Mouse (Mus musculus): Measurements from ENCODE around the gene Chst3. TPM values are rescaled to one million over a fixed set of nuclear protein-coding genes. Genes with fewer than 3 reads are reported as not detected.
A peak's percentile ranks its signal among the peaks of the same experiment; 100 is the strongest.
"Not testable (repeated sequence)": the region's sequence is repeated elsewhere in the genome, so short reads cannot be mapped to it uniquely, and the experiment has no call there.

Chst3 gene
- polyA plus RNA-seq, 1 experiment from 2014 or later = 3.2 TPM

GRCm38 (mm10) chr10:60257261-60257825 is 38.3 kb upstream of the Chst3 start:
- ATAC-seq (replicated peaks; ENCODE audit: low FRiP score) = no peak
- Histone ChIP-seq H3K27me3 (ENCODE audit: control insufficient read depth, insufficient read depth, low read length) (no peaks in the 10 kb centered on the region), H3K4me1 (replicated peaks; ENCODE audit: control insufficient read depth, insufficient read depth, low read length) (no peaks in the 10 kb centered on the region), H3K4me2 (ENCODE audit: low read depth, low read length, severe bottlenecking) (no peak overlapping the region), H3K36me3 (ENCODE audit: control insufficient read depth, insufficient read depth, low read length) (no peaks in the 10 kb centered on the region), H3K9me3 (ENCODE audit: control insufficient read depth, low read length) (no peaks in the 10 kb centered on the region), H3K4me3 (ENCODE audit: low read depth, low read length) (no peak overlapping the region), H3K27ac (ENCODE audit: low read depth, low read length) (no peak overlapping the region), H3K9ac (ENCODE audit: low read length) (no peak overlapping the region)
- no peak for DNase-seq (ENCODE audit: low spot score)
- WGBS = 58% methylated on average over 16 of the region's 16 CpGs

DNA sequence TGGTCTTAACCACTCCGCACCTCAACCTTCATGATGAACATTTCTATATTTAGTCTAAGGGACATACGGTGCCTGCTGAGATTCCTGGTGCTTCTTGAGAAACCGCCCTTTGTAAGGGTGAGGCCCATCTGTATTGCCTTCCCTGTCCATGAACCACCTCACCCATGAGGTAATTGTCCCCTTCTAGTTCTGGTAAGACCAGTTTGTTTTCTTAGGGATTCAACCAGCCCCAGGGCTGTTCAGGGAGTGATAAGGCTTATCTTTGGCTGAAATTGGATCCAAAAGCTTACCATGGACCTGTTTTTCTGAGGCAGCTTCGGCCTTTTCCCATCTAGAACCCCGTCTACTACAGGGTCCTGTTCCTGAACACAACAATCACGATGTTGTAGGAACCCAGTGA is 37.0 kb upstream of the Chst3 start:
- Histone ChIP-seq H3K9me3 (ENCODE audit: control insufficient read depth, low read length) (no peaks in the 10 kb centered on the region), H3K4me3 (ENCODE audit: low read depth, low read length) (no peak overlapping the region), H3K4me1 (replicated peaks; ENCODE audit: control insufficient read depth, insufficient read depth, low read length) (no peaks in the 10 kb centered on the region), H3K9ac (ENCODE audit: low read length) (no peak overlapping the region), H3K4me2 (ENCODE audit: low read depth, low read length, severe bottlenecking) (no peak overlapping the region), H3K27me3 (ENCODE audit: control insufficient read depth, insufficient read depth, low read length) (no peaks in the 10 kb centered on the region), H3K36me3 (ENCODE audit: control insufficient read depth, insufficient read depth, low read length) (no peaks in the 10 kb centered on the region), H3K27ac (ENCODE audit: low read depth, low read length) (no peak overlapping the region)
- WGBS = 84% methylated on average over 6 of the region's 6 CpGs
- ATAC-seq (replicated peaks; ENCODE audit: low FRiP score) (no peak), DNase-seq (ENCODE audit: low spot score) (no peak)

DNA sequence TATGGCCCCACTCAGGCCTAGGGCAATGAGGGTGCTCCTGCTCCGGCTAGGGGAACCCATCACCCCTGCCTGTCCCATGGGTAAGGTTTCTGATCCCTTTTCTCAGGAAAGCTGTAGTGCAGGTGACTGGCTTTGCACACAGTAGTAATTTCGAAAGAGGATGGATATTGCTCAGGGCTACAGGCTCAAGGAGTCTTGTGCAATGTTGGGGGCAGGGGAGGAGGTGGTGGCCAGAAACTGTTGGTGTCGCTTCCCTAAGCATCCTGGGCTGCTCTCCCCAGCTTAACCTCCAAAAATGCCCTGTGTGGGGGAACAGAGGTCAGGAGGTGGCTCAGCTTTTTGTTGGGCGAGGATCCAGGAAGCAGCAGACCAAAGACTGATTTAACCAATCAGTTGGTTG is 33.5 kb upstream of the Chst3 start:
- ATAC-seq (replicated peaks; ENCODE audit: low FRiP score) = no peak
- H3K4me1 ChIP-seq (replicated peaks; ENCODE audit: control insufficient read depth, insufficient read depth, low read length) = no peaks in the 10 kb centered on the region
- H3K4me2 ChIP-seq (ENCODE audit: low read depth, low read length, severe bottlenecking) = no peak overlapping the region
- no peak for DNase-seq (ENCODE audit: low spot score)
- H3K4me3 ChIP-seq (ENCODE audit: low read depth, low read length) = no peak overlapping the region
- H3K9me3 ChIP-seq (ENCODE audit: control insufficient read depth, low read length) = no peaks in the 10 kb centered on the region
- whole genome bisulfite sequencing = 78% methylated on average over 4 of the region's 4 CpGs
- H3K36me3 ChIP-seq (ENCODE audit: control insufficient read depth, insufficient read depth, low read length) = no peaks in the 10 kb centered on the region
- H3K27me3 ChIP-seq (ENCODE audit: control insufficient read depth, insufficient read depth, low read length) = no peaks in the 10 kb centered on the region
- no peak overlapping the region for H3K9ac ChIP-seq (ENCODE audit: low read length)
- H3K27ac ChIP-seq (ENCODE audit: low read depth, low read length) = no peak overlapping the region

DNA sequence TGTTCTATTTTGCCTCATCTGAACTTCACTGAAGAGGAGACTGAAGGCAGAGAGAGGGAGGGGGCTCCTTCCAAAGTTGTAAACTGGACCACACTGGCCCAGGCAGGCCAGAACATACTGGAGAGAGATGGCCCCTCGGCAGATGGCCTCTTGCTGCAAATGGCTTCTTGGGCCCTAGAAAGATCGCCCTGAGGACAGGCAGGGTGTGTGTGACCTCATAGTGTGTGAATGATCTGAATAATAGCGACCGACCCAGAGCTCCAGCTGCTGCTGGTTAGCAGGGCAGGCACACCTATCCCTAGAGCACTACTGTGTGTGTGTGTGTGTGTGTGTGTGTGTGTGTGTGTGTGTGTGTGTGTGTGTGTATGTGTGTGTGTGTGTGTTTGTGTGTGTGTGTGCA is 33.1 kb upstream of the Chst3 start:
- Histone ChIP-seq H3K9me3 (ENCODE audit: control insufficient read depth, low read length) (no peaks in the 10 kb centered on the region), H3K27me3 (ENCODE audit: control insufficient read depth, insufficient read depth, low read length) (no peaks in the 10 kb centered on the region), H3K36me3 (ENCODE audit: control insufficient read depth, insufficient read depth, low read length) (no peaks in the 10 kb centered on the region), H3K4me3 (ENCODE audit: low read depth, low read length) (no peak overlapping the region), H3K4me1 (replicated peaks; ENCODE audit: control insufficient read depth, insufficient read depth, low read length) (no peaks in the 10 kb centered on the region), H3K27ac (ENCODE audit: low read depth, low read length) (no peak overlapping the region), H3K9ac (ENCODE audit: low read length) (no peak overlapping the region), H3K4me2 (ENCODE audit: low read depth, low read length, severe bottlenecking) (no peak overlapping the region)
- no peak for DNase-seq (ENCODE audit: low spot score)
- whole genome bisulfite sequencing = 78% methylated on average over 4 of the region's 4 CpGs
- no peak for ATAC-seq (replicated peaks; ENCODE audit: low FRiP score)

- no peaks in the 10 kb centered on the region for H3K4me1 ChIP-seq (replicated peaks; ENCODE audit: control insufficient read depth, insufficient read depth, low read length)
- H3K4me3 ChIP-seq (ENCODE audit: low read depth, low read length) = no peak overlapping the region
- no peak for DNase-seq (ENCODE audit: low spot score)
- WGBS = 84% methylated on average over 13 of the region's 13 CpGs
- no peak overlapping the region for H3K4me2 ChIP-seq (ENCODE audit: low read depth, low read length, severe bottlenecking)
- H3K27ac ChIP-seq (ENCODE audit: low read depth, low read length) = no peak overlapping the region
- H3K27me3 ChIP-seq (ENCODE audit: control insufficient read depth, insufficient read depth, low read length) = no peaks in the 10 kb centered on the region
- no peak for ATAC-seq (replicated peaks; ENCODE audit: low FRiP score)
- no peak overlapping the region for H3K9ac ChIP-seq (ENCODE audit: low read length)
- no peaks in the 10 kb centered on the region for H3K36me3 ChIP-seq (ENCODE audit: control insufficient read depth, insufficient read depth, low read length)
- no peaks in the 10 kb centered on the region for H3K9me3 ChIP-seq (ENCODE audit: control insufficient read depth, low read length)
Measured at GRCm38 (mm10) chr10:60250426-60250965, 31.4 kb upstream of the Chst3 start.

GRCm38 (mm10) chr10:60248345-60248744 is 29.3 kb upstream of the Chst3 start:
- not testable (repeated sequence) for H3K4me3 ChIP-seq (ENCODE audit: low read depth, low read length)
- WGBS = 86% methylated on average over 3 of the region's 3 CpGs

GRCm38 (mm10) chr10:60246519-60246918 is 27.5 kb upstream of the Chst3 start:
- Histone ChIP-seq H3K27ac (ENCODE audit: low read depth, low read length) (no peak overlapping the region), H3K36me3 (ENCODE audit: control insufficient read depth, insufficient read depth, low read length) (no peaks in the 10 kb centered on the region), H3K4me1 (replicated peaks; ENCODE audit: control insufficient read depth, insufficient read depth, low read length) (no peaks in the 10 kb centered on the region), H3K4me2 (ENCODE audit: low read depth, low read length, severe bottlenecking) (no peak overlapping the region), H3K4me3 (ENCODE audit: low read depth, low read length) (no peak overlapping the region), H3K9me3 (ENCODE audit: control insufficient read depth, low read length) (no peaks in the 10 kb centered on the region), H3K9ac (ENCODE audit: low read length) (no peak overlapping the region), H3K27me3 (ENCODE audit: control insufficient read depth, insufficient read depth, low read length) (no peaks in the 10 kb centered on the region)
- 29% methylated on average over 5 of the region's 5 CpGs for WGBS
- ATAC-seq (replicated peaks; ENCODE audit: low FRiP score) = peak; percentile 42; the same call in 1 of the 2 replicates
- peak; percentile 78 for DNase-seq (ENCODE audit: low spot score)

More at GRCm38 (mm10) chr10:60248345-60248744, 29.3 kb upstream of the Chst3 start:
- not testable (repeated sequence) for H3K27ac ChIP-seq (ENCODE audit: low read depth, low read length); DNase-seq (ENCODE audit: low spot score); H3K9ac ChIP-seq (ENCODE audit: low read length); H3K27me3 ChIP-seq (ENCODE audit: control insufficient read depth, insufficient read depth, low read length); H3K36me3 ChIP-seq (ENCODE audit: control insufficient read depth, insufficient read depth, low read length); H3K9me3 ChIP-seq (ENCODE audit: control insufficient read depth, low read length); ATAC-seq (replicated peaks; ENCODE audit: low FRiP score); H3K4me2 ChIP-seq (ENCODE audit: low read depth, low read length, severe bottlenecking); H3K4me1 ChIP-seq (replicated peaks; ENCODE audit: control insufficient read depth, insufficient read depth, low read length)

- no peak overlapping the region for H3K27ac ChIP-seq (ENCODE audit: low read depth, low read length)
- H3K9ac ChIP-seq (ENCODE audit: low read length) = no peak overlapping the region
- no peaks in the 10 kb centered on the region for H3K36me3 ChIP-seq (ENCODE audit: control insufficient read depth, insufficient read depth, low read length)
- DNase-seq (ENCODE audit: low spot score) = no peak
- no peak overlapping the region for H3K4me2 ChIP-seq (ENCODE audit: low read depth, low read length, severe bottlenecking)
- 82% methylated on average over 7 of the region's 7 CpGs for WGBS
- H3K27me3 ChIP-seq (ENCODE audit: control insufficient read depth, insufficient read depth, low read length) = no peaks in the 10 kb centered on the region
- no peak overlapping the region for H3K4me3 ChIP-seq (ENCODE audit: low read depth, low read length)
- no peaks in the 10 kb centered on the region for H3K4me1 ChIP-seq (replicated peaks; ENCODE audit: control insufficient read depth, insufficient read depth, low read length)
- H3K9me3 ChIP-seq (ENCODE audit: control insufficient read depth, low read length) = no peaks in the 10 kb centered on the region
- no peak for ATAC-seq (replicated peaks; ENCODE audit: low FRiP score)
Measured at GRCm38 (mm10) chr10:60245635-60246034, 26.6 kb upstream of the Chst3 start.

- H3K27me3 ChIP-seq (ENCODE audit: control insufficient read depth, insufficient read depth, low read length) = no peaks in the 10 kb centered on the region
- no peaks in the 10 kb centered on the region for H3K9me3 ChIP-seq (ENCODE audit: control insufficient read depth, low read length)
- ATAC-seq (replicated peaks; ENCODE audit: low FRiP score) = peak; percentile 69
- 3% methylated on average over 8 of the region's 8 CpGs for WGBS
- H3K4me3 ChIP-seq (ENCODE audit: low read depth, low read length) = no peak overlapping the region
- DNase-seq (ENCODE audit: low spot score) = peak; percentile 93
- no peaks in the 10 kb centered on the region for H3K36me3 ChIP-seq (ENCODE audit: control insufficient read depth, insufficient read depth, low read length)
- H3K27ac ChIP-seq (ENCODE audit: low read depth, low read length) = no peak overlapping the region
- H3K4me2 ChIP-seq (ENCODE audit: low read depth, low read length, severe bottlenecking) = no peak overlapping the region
- H3K9ac ChIP-seq (ENCODE audit: low read length) = no peak overlapping the region
- H3K4me1 ChIP-seq (replicated peaks; ENCODE audit: control insufficient read depth, insufficient read depth, low read length) = no peaks in the 10 kb centered on the region
Measured at GRCm38 (mm10) chr10:60245041-60245440, 26.0 kb upstream of the Chst3 start.

Measured in forebrain, embryonic 11.5 days (tissue).